Mouse (Mus musculus): Measurements from ENCODE around the gene Gorasp2. TPM values are rescaled to one million over a fixed set of nuclear protein-coding genes. Genes with fewer than 3 reads are reported as not detected.

Gorasp2 gene
- polyA plus RNA-seq, 1 experiment from 2014 or later = 174 TPM

DNA sequence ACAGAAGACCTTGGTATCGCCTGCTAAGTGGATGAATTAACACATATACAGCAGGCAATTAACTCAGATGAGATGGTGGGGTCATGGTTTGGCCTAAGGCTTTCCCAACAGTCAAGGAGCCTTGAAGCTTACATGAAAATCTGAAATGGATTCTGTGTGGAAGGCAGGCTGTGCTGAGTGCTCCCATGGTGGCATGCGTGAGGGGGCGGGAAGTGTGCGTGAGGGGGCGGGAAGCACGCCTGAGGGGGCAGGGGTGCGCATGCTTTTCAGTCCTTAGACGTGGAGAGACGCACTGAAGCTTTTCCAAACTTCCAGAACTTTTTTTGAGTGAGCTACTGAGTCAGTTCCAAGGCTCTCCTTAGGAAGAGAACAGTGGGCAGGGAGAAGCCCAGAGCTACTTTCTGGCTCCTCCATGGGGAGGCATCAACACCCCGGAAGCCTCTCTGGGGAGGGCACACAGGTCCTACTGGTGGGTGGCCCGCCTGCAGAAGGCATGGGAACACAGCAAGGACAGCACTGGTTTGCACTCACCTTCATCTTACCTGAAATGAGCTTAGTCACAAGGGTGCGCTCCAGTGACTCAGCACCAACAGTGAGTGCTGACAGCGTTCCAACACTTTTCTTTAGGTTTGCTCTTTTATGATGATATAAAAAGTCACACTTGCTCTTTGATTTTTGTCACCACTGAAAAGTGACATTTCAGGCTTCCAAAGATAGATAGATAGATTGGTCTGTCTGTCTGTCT, 47.8 kb downstream of the Gorasp2 start:
- 74% methylated on average over 13 of the region's 13 CpGs for WGBS
- peaks cover 16% of the 10 kb centered on the region; the same call in 1 of the 2 replicates for H3K36me3 ChIP-seq (ENCODE audit: control insufficient read depth, insufficient read depth, low read length)
- no peak for ATAC-seq (ENCODE audit: insufficient read depth, low FRiP score)

DNA sequence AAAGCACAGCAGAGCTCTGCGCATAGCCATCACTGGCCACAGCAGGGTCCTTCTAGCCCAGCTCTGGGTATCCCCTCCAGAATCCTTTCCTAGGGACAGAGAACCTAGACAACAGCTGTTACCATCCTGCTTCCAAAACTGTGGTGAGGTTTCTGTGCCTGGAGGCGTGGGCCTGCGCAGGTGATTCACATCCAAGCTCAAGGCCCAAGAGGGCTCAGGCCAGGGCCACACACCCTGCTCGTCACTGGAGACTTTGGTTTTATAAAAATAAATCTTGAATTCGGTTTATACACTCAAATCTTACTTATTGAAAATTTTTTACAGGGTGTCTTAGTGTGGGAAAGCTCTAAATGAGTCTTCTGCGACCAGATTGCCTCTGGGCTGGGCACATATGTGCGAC, 48.9 kb downstream of the Gorasp2 start:
- H3K9ac ChIP-seq (ENCODE audit: low read length) = no peak overlapping the region

More for the DNA sequence above, 47.8 kb downstream of the Gorasp2 start:
- no peak overlapping the region for H3K9ac ChIP-seq (ENCODE audit: low read length)
- no peaks in the 10 kb centered on the region for H3K27me3 ChIP-seq (ENCODE audit: control insufficient read depth, insufficient read depth, low read length)
- no peak overlapping the region for H3K27ac ChIP-seq (ENCODE audit: low read length)
- no peaks in the 10 kb centered on the region for H3K9me3 ChIP-seq (replicated peaks; ENCODE audit: control insufficient read depth, low read length)
- no peaks in the 10 kb centered on the region for H3K4me1 ChIP-seq (ENCODE audit: control insufficient read depth, insufficient read depth, low read length)
- H3K4me2 ChIP-seq (ENCODE audit: low read depth, low read length) = no peak overlapping the region
- no peak overlapping the region for H3K4me3 ChIP-seq (replicated peaks; ENCODE audit: low read length)

DNA sequence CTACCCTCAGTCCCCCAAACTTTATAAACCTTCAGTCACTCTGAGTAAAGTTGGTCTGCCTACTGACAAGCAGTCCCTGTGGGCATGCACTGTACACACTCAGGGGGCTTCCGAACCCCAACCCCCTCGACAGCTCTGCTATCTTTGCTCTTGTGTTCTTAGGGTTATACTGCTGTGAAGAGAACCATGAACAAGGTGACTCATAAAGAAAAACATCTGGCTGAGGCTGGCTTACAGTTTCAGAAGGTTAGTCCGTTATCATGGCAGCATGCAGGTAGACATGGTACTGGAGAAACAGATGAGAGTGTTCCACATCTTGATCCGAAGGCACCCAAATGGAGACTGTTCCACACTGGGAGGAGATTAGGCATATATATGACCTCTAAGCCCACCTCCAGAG, 49.5 kb downstream of the Gorasp2 start:
- H3K4me2 ChIP-seq (ENCODE audit: low read depth, low read length) = no peak overlapping the region
- no peaks in the 10 kb centered on the region for H3K4me1 ChIP-seq (ENCODE audit: control insufficient read depth, insufficient read depth, low read length)
- 93% methylated on average over 4 of the region's 4 CpGs for WGBS
- no peak for ATAC-seq (ENCODE audit: insufficient read depth, low FRiP score)
- H3K9ac ChIP-seq (ENCODE audit: low read length) = no peak overlapping the region
- peaks cover 26% of the 10 kb centered on the region; the same call in 1 of the 2 replicates for H3K36me3 ChIP-seq (ENCODE audit: control insufficient read depth, insufficient read depth, low read length)
- H3K27me3 ChIP-seq (ENCODE audit: control insufficient read depth, insufficient read depth, low read length) = no peaks in the 10 kb centered on the region
- H3K4me3 ChIP-seq (replicated peaks; ENCODE audit: low read length) = no peak overlapping the region
- no peak overlapping the region for H3K27ac ChIP-seq (ENCODE audit: low read length)
- H3K9me3 ChIP-seq (replicated peaks; ENCODE audit: control insufficient read depth, low read length) = no peaks in the 10 kb centered on the region

More for the DNA sequence above, 48.9 kb downstream of the Gorasp2 start:
- Histone ChIP-seq H3K4me2 (ENCODE audit: low read depth, low read length) (no peak overlapping the region), H3K27me3 (ENCODE audit: control insufficient read depth, insufficient read depth, low read length) (no peaks in the 10 kb centered on the region), H3K36me3 (ENCODE audit: control insufficient read depth, insufficient read depth, low read length) (peaks cover 21% of the 10 kb centered on the region; the same call in 1 of the 2 replicates), H3K4me3 (replicated peaks; ENCODE audit: low read length) (no peak overlapping the region), H3K27ac (ENCODE audit: low read length) (no peak overlapping the region), H3K4me1 (ENCODE audit: control insufficient read depth, insufficient read depth, low read length) (no peaks in the 10 kb centered on the region), H3K9me3 (replicated peaks; ENCODE audit: control insufficient read depth, low read length) (no peaks in the 10 kb centered on the region)
- ATAC-seq (ENCODE audit: insufficient read depth, low FRiP score) = no peak
- WGBS = 86% methylated on average over 7 of the region's 7 CpGs

GRCm38 (mm10) chr2:70723610-70724243, 62.4 kb downstream of the Gorasp2 start:
- Histone ChIP-seq H3K27ac (ENCODE audit: low read length) (no peak overlapping the region), H3K4me2 (ENCODE audit: low read depth, low read length) (no peak overlapping the region), H3K27me3 (ENCODE audit: control insufficient read depth, insufficient read depth, low read length) (no peaks in the 10 kb centered on the region), H3K36me3 (ENCODE audit: control insufficient read depth, insufficient read depth, low read length) (peaks cover 13% of the 10 kb centered on the region), H3K4me1 (ENCODE audit: control insufficient read depth, insufficient read depth, low read length) (no peaks in the 10 kb centered on the region), H3K4me3 (replicated peaks; ENCODE audit: low read length) (no peak overlapping the region), H3K9me3 (replicated peaks; ENCODE audit: control insufficient read depth, low read length) (no peaks in the 10 kb centered on the region), H3K9ac (ENCODE audit: low read length) (no peak overlapping the region)
- WGBS = 83% methylated on average over 9 of the region's 9 CpGs
- ATAC-seq (ENCODE audit: insufficient read depth, low FRiP score) = no peak

GRCm38 (mm10) chr2:70727089-70727488, 65.7 kb downstream of the Gorasp2 start:
- no peaks in the 10 kb centered on the region for H3K9me3 ChIP-seq (replicated peaks; ENCODE audit: control insufficient read depth, low read length)
- H3K4me3 ChIP-seq (replicated peaks; ENCODE audit: low read length) = no peak overlapping the region
- no peak overlapping the region for H3K27ac ChIP-seq (ENCODE audit: low read length)
- no peak overlapping the region for H3K9ac ChIP-seq (ENCODE audit: low read length)
- no peaks in the 10 kb centered on the region for H3K27me3 ChIP-seq (ENCODE audit: control insufficient read depth, insufficient read depth, low read length)
- H3K4me2 ChIP-seq (ENCODE audit: low read depth, low read length) = no peak overlapping the region
- WGBS = 67% methylated on average over 2 of the region's 2 CpGs
- peaks cover 6% of the 10 kb centered on the region; the same call in 1 of the 2 replicates for H3K36me3 ChIP-seq (ENCODE audit: control insufficient read depth, insufficient read depth, low read length)
- H3K4me1 ChIP-seq (ENCODE audit: control insufficient read depth, insufficient read depth, low read length) = no peaks in the 10 kb centered on the region
- ATAC-seq (ENCODE audit: insufficient read depth, low FRiP score) = no peak

GRCm38 (mm10) chr2:70735534-70735933, 74.2 kb downstream of the Gorasp2 start:
- no peak overlapping the region for H3K27ac ChIP-seq (ENCODE audit: low read length)
- no peak overlapping the region for H3K9ac ChIP-seq (ENCODE audit: low read length)
- no peak overlapping the region for H3K4me2 ChIP-seq (ENCODE audit: low read depth, low read length)
- 72% methylated on average over 3 of the region's 4 CpGs for WGBS
- no peaks in the 10 kb centered on the region for H3K4me1 ChIP-seq (ENCODE audit: control insufficient read depth, insufficient read depth, low read length)
- no peak overlapping the region for H3K4me3 ChIP-seq (replicated peaks; ENCODE audit: low read length)
- no peak for ATAC-seq (ENCODE audit: insufficient read depth, low FRiP score)
- no peaks in the 10 kb centered on the region for H3K9me3 ChIP-seq (replicated peaks; ENCODE audit: control insufficient read depth, low read length)
- H3K27me3 ChIP-seq (ENCODE audit: control insufficient read depth, insufficient read depth, low read length) = no peaks in the 10 kb centered on the region
- peaks cover 6% of the 10 kb centered on the region; the same call in 1 of the 2 replicates for H3K36me3 ChIP-seq (ENCODE audit: control insufficient read depth, insufficient read depth, low read length)

DNA sequence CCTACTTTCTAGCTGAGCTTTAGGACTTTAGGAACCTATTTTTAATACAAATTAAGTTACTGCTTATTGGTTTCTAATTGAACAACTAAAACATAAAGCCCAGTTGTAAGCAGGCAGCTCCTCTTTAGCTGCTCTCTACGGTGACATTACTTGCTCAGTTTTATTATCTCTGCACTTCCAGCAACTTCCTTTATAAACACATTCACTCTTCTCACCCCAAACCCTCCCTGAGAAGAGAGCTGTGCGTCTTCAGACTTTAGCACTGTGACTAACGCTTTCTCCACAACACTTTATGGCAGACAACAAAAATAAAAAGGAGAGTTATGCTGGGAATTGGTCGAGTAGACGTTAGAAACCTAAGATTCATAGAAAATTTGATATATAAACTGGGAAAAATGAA, 74.6 kb downstream of the Gorasp2 start:
- H3K9me3 ChIP-seq (replicated peaks; ENCODE audit: control insufficient read depth, low read length) = no peaks in the 10 kb centered on the region
- H3K4me3 ChIP-seq (replicated peaks; ENCODE audit: low read length) = no peak overlapping the region
- H3K36me3 ChIP-seq (ENCODE audit: control insufficient read depth, insufficient read depth, low read length) = peaks cover 10% of the 10 kb centered on the region; the same call in 1 of the 2 replicates
- WGBS = 75% methylated on average over 5 of the region's 5 CpGs
- H3K4me2 ChIP-seq (ENCODE audit: low read depth, low read length) = no peak overlapping the region
- H3K9ac ChIP-seq (ENCODE audit: low read length) = no peak overlapping the region
- no peak overlapping the region for H3K27ac ChIP-seq (ENCODE audit: low read length)
- no peaks in the 10 kb centered on the region for H3K4me1 ChIP-seq (ENCODE audit: control insufficient read depth, insufficient read depth, low read length)
- H3K27me3 ChIP-seq (ENCODE audit: control insufficient read depth, insufficient read depth, low read length) = no peaks in the 10 kb centered on the region
- ATAC-seq (ENCODE audit: insufficient read depth, low FRiP score) = no peak

DNA sequence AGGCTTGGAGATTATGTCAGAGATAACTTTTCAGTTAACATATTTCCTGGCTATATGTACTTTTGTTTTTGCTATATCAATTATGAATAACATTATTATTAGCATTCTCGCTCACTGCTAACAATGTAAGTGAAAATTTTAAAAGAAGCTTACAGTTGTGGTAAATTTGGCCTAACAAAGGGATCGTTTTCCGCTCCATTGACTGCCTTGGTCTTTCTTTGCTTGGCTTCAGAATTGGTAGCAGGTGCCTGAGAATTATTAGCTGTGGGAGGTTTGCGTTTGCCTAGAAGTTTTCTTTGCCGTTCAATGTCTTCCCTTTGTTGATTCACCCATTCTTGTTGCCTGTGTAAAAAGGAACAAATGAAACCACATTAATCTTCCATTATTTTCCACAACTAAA, 80.5 kb downstream of the Gorasp2 start:
- no peak overlapping the region for H3K4me2 ChIP-seq (ENCODE audit: low read depth, low read length)
- WGBS = 89% methylated on average over 5 of the region's 5 CpGs
- no peaks in the 10 kb centered on the region for H3K9me3 ChIP-seq (replicated peaks; ENCODE audit: control insufficient read depth, low read length)
- no peak overlapping the region for H3K9ac ChIP-seq (ENCODE audit: low read length)
- H3K36me3 ChIP-seq (ENCODE audit: control insufficient read depth, insufficient read depth, low read length) = peaks cover 24% of the 10 kb centered on the region; the same call in 1 of the 2 replicates
- H3K4me3 ChIP-seq (replicated peaks; ENCODE audit: low read length) = no peak overlapping the region
- no peaks in the 10 kb centered on the region for H3K27me3 ChIP-seq (ENCODE audit: control insufficient read depth, insufficient read depth, low read length)
- ATAC-seq (ENCODE audit: insufficient read depth, low FRiP score) = no peak
- H3K4me1 ChIP-seq (ENCODE audit: control insufficient read depth, insufficient read depth, low read length) = no peaks in the 10 kb centered on the region
- no peak overlapping the region for H3K27ac ChIP-seq (ENCODE audit: low read length)

DNA sequence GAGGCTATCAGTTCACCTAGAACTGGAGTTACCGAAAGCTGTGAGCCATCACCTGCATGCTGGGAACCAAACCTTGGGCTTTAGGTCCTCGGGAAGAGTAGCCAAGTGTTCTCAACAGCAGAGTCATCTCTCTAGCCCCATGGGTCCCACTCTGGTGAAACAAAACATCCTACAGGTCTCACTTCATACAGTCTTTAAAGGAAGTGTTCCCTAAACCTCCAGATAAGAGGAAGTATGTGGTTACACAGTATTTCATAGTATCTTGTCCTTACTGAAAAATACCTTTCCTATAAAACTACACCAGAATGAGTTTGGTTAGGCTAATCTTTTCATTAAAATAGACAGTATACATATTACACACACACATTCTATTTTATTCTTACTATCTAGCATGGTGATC, 81.2 kb downstream of the Gorasp2 start:
- Histone ChIP-seq H3K4me3 (replicated peaks; ENCODE audit: low read length) (no peak overlapping the region), H3K9me3 (replicated peaks; ENCODE audit: control insufficient read depth, low read length) (no peaks in the 10 kb centered on the region), H3K27me3 (ENCODE audit: control insufficient read depth, insufficient read depth, low read length) (no peaks in the 10 kb centered on the region), H3K9ac (ENCODE audit: low read length) (no peak overlapping the region), H3K36me3 (ENCODE audit: control insufficient read depth, insufficient read depth, low read length) (peaks cover 20% of the 10 kb centered on the region; the same call in 1 of the 2 replicates), H3K27ac (ENCODE audit: low read length) (no peak overlapping the region), H3K4me1 (ENCODE audit: control insufficient read depth, insufficient read depth, low read length) (no peaks in the 10 kb centered on the region), H3K4me2 (ENCODE audit: low read depth, low read length) (no peak overlapping the region)
- WGBS = 90% methylated on average over 2 of the region's 2 CpGs
- no peak for ATAC-seq (ENCODE audit: insufficient read depth, low FRiP score)
